10 mouse cellular contexts compared by ENCODE assay signal in the genomic region with DNA sequence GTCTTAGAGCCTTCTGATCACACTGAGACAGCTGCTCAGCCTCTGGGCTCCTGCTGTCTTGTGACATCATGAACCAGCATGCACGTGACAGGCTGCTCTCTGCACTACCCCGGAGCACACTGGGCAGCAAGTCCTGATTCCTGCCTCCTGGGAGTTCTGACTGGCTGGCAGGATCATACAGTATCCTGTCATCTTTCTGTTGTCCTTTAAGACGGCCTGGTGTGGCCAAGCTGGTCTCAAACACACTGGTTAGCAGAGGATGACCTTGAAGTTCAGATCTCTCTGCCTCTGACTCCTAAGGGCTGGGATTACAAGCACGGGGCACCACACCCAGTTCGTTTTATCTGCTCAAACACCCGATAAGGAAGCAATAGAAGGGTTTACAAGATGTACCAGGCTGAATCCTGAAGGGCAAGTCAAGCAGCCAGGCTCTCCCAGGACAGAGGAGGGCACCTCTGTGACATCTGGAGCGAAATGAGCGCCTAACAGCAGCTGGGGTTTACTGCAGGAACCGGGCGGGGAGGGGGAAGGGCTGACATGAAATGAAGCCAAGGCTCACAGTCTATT. TPM values are rescaled to one million over a fixed set of nuclear protein-coding genes. Genes with fewer than 3 reads are reported as not detected.
DNase-seq lines count a peak whose midpoint lies in the region; ATAC-seq and TF ChIP-seq lines count a peak whose summit lies in the region.
"Had no signal": no experiment of that assay in that cellular context is flagged by ENCODE, and none has a peak within 500 bp of the region (broad histone marks: within the 10 kb centered on the region; RNA-seq: fewer than 3 reads in every experiment).

No protein-coding gene starts in this region.

- peak; percentile 63; the same call in 1 of the 2 replicates for ATAC-seq in hindbrain, postnatal 0 days
- ATAC-seq: liver, postnatal 0 days had no signal

- no peak overlapping the region for H3K4me2 ChIP-seq in hindbrain, postnatal 0 days (ENCODE audit: low read depth, low read length)
- H3K4me2 ChIP-seq: embryonic facial prominence, embryonic 15.5 days had no signal

- no peaks in the 10 kb centered on the region for H3K9me3 ChIP-seq in hindbrain, postnatal 0 days (ENCODE audit: low read length)
- H3K9me3 ChIP-seq: embryonic facial prominence, embryonic 15.5 days had no signal

- 70% methylated on average over 10 of the region's 10 CpGs for WGBS in hindbrain, postnatal 0 days

- no peak overlapping the region for H3K4me3 ChIP-seq in hindbrain, postnatal 0 days (ENCODE audit: low read length)
- H3K4me3 ChIP-seq: embryonic facial prominence, embryonic 15.5 days had no signal

- H3K27ac ChIP-seq in hindbrain, postnatal 0 days, result no peak overlapping the region
- H3K27ac ChIP-seq: embryonic facial prominence, embryonic 15.5 days had no signal

- no peak overlapping the region for H3K9ac ChIP-seq in hindbrain, postnatal 0 days (replicated peaks; ENCODE audit: low read length)
- H3K9ac ChIP-seq: embryonic facial prominence, embryonic 15.5 days; liver, postnatal 0 days had no signal

- no peaks in the 10 kb centered on the region for H3K4me1 ChIP-seq in hindbrain, postnatal 0 days (ENCODE audit: insufficient read depth, low read length)
- H3K4me1 ChIP-seq: embryonic facial prominence, embryonic 15.5 days had no signal

- peaks cover 8% of the 10 kb centered on the region; the same call in 1 of the 2 replicates for H3K36me3 ChIP-seq in hindbrain, postnatal 0 days (ENCODE audit: insufficient read depth, low read length)

- TF ChIP-seq CTCF in hindbrain, postnatal 0 days (IDR thresholded peaks at IDR 0.05; ENCODE audit: low read depth), result no peak

- no peaks in the 10 kb centered on the region for H3K27me3 ChIP-seq in hindbrain, postnatal 0 days (ENCODE audit: insufficient read depth, low read length)
- H3K27me3 ChIP-seq: embryonic facial prominence, embryonic 15.5 days had no signal

- DNase-seq in kidney, adult 18-20 months, result peak; percentile 14
- no peak for DNase-seq in kidney, postnatal 4 days
- DNase-seq in brain, adult 2 months (ENCODE audit: low read depth, low spot score), result peak; percentile 56
- peak; percentile 12 for DNase-seq in hindbrain, postnatal 0 days (ENCODE audit: low spot score)
- peak; percentile 52 for DNase-seq in retina, postnatal 1 day
- DNase-seq in right cerebral cortex, postnatal 10 days (ENCODE audit: low spot score in 2 of 2), result no peak
- no peak for DNase-seq in thymus, postnatal 14 days
- no peak for DNase-seq in thymus, postnatal 10 days (ENCODE audit: low spot score in 2 of 2)
- DNase-seq: liver, postnatal 0 days had no signal

RNA-seq across cellular contexts. Expression of a gene that starts 12.5 kb away (rescaled TPM):
- 78.2 and 84.9 TPM in 2 replicates for total RNA-seq in hindbrain, postnatal 0 days (2014; rRNA removed)
- polyA plus RNA-seq in hindbrain, postnatal 0 days (2015; fragmentation: Nextera tagmentation; extraction: Ambion mirVana), result 97.5 and 106 TPM in 2 replicates

RNA-seq across cellular contexts. Expression of a gene that starts 49.2 kb away (rescaled TPM):
- total RNA-seq in hindbrain, postnatal 0 days (2014; rRNA removed), result 1.6 and 2.0 TPM in 2 replicates
- 3.2 and 3.8 TPM in 2 replicates for polyA plus RNA-seq in hindbrain, postnatal 0 days (2015; fragmentation: Nextera tagmentation; extraction: Ambion mirVana)

Comparison
In these comparisons a context has a peak if more than half of its experiments do, and no peak if none do; other contexts are left out.
1. DNase-seq: peak in kidney, adult 18-20 months (single experiment), brain, adult 2 months (single experiment), hindbrain, postnatal 0 days (single experiment) and retina, postnatal 1 day (single experiment); none in kidney, postnatal 4 days (0 of 2), right cerebral cortex, postnatal 10 days (0 of 2), thymus, postnatal 14 days (single experiment) and thymus, postnatal 10 days (0 of 2).